Mouse (Mus musculus): ENCODE results near the gene Slc22a14. TPM values are rescaled to one million over a fixed set of nuclear protein-coding genes. Genes with fewer than 3 reads are reported as not detected.

The Slc22a14 gene
- polyA plus RNA-seq, 1 experiment: 0.05 TPM

GRCm38 (mm10) chr9:119149601-119150000, 215.8 kb downstream of the Slc22a14 start:
- no peak for TF ChIP-seq POLR2A (IDR thresholded peaks at IDR 0.05; ENCODE audit: borderline replicate concordance, extremely low read depth, insufficient read depth, insufficient read length, poor library complexity, severe bottlenecking)
- TF ChIP-seq CTCF (IDR thresholded peaks at IDR 0.05; ENCODE audit: borderline replicate concordance, extremely low read depth, insufficient read depth, insufficient read length): no peak
- DNase-seq (ENCODE audit: low read depth): peak; percentile 35

DNA sequence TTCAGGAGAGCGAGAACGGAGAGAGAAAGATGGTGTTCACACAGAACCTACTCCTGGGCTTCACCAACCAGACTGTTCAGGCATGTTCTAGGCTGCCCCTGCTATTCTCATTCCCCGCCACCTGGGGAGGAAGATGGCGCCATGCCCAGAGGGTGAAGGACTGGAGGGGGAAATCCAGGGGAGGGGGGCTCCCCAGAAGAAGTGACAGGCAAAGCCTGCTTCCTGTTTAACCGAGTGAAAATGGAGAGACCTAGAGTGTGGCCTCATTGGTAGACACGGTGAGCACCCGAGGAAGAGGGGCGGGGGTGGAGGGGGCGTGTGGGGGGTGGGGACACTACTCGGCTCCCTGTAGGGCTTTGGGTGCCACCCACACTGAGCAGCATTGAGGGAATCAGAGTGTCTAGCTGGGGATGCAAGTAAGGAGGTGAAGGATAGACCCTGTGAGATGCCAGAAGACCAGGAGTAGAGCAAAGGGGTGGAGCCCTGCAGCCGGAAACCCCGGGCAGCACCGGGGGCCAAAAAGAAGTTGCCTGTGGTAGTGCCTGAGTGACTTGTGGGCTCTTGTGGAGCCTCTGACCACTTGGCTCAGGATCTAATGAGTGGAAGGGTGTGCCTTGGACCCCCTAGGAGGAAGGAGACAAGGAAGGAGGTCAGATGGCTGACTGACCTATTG, 219.1 kb downstream of the Slc22a14 start:
- TF ChIP-seq POLR2A (IDR thresholded peaks at IDR 0.05; ENCODE audit: borderline replicate concordance, extremely low read depth, insufficient read depth, insufficient read length, poor library complexity, severe bottlenecking) (no peak), CTCF (IDR thresholded peaks at IDR 0.05; ENCODE audit: borderline replicate concordance, extremely low read depth, insufficient read depth, insufficient read length) (no peak)
- DNase-seq (ENCODE audit: low read depth): peak; percentile 13

- no peak for DNase-seq (ENCODE audit: low read depth)
- TF ChIP-seq POLR2A (IDR thresholded peaks at IDR 0.05; ENCODE audit: borderline replicate concordance, extremely low read depth, insufficient read depth, insufficient read length, poor library complexity, severe bottlenecking): no peak
- no peak for TF ChIP-seq CTCF (IDR thresholded peaks at IDR 0.05; ENCODE audit: borderline replicate concordance, extremely low read depth, insufficient read depth, insufficient read length)
Measured at GRCm38 (mm10) chr9:119145638-119146037, 219.7 kb downstream of the Slc22a14 start.

- no peak for DNase-seq (ENCODE audit: low read depth)
- no peak for TF ChIP-seq POLR2A (IDR thresholded peaks at IDR 0.05; ENCODE audit: borderline replicate concordance, extremely low read depth, insufficient read depth, insufficient read length, poor library complexity, severe bottlenecking)
- TF ChIP-seq CTCF (IDR thresholded peaks at IDR 0.05; ENCODE audit: borderline replicate concordance, extremely low read depth, insufficient read depth, insufficient read length): no peak
Measured at GRCm38 (mm10) chr9:119145137-119145536, 220.2 kb downstream of the Slc22a14 start.

DNA sequence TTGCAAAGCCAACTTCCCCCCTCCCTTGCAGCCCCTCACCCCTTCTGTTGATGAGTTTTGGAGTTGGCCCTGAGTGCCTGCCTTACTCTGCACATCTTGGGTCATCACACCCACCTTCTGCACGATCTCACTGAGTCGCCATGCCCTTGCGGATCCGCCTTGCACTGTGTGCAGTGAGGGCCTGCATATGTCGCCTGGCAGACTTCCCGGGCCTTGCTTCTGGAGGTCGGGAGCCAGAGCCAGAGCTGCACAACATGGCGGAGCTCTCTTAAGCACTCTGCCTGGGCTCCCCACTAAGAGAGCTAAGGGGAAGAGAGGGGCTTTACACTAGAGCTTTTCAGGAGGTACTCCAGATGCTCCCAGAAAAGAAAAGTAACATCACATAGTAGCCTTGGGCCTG, 220.7 kb downstream of the Slc22a14 start:
- no peak for TF ChIP-seq CTCF (IDR thresholded peaks at IDR 0.05; ENCODE audit: borderline replicate concordance, extremely low read depth, insufficient read depth, insufficient read length)
- TF ChIP-seq POLR2A (IDR thresholded peaks at IDR 0.05; ENCODE audit: borderline replicate concordance, extremely low read depth, insufficient read depth, insufficient read length, poor library complexity, severe bottlenecking): no peak
- DNase-seq (ENCODE audit: low read depth): peak; percentile 53

DNA sequence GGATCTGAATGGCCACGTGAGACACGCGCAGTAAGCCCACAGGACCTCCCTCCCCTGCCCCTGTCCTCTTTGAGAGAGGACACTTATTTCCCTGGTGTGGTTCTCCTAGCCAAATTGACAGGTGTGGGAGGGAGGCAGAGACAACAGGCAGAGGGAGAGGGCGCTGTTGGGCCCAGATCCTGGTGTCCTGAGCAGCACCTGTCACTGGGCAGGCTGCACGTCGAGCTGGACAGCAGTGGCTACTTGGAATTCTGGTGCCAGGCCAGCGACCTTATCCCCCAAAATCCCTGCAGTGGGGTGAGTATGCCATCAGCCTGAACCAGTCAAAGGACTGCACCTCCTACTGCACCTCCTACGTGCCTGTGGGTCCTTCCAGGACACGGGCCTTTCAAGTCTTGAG, 222.0 kb downstream of the Slc22a14 start:
- DNase-seq (ENCODE audit: low read depth): no peak
- TF ChIP-seq POLR2A (IDR thresholded peaks at IDR 0.05; ENCODE audit: borderline replicate concordance, extremely low read depth, insufficient read depth, insufficient read length, poor library complexity, severe bottlenecking): no peak

- TF ChIP-seq CTCF (IDR thresholded peaks at IDR 0.05; ENCODE audit: borderline replicate concordance, extremely low read depth, insufficient read depth, insufficient read length) (no peak), POLR2A (IDR thresholded peaks at IDR 0.05; ENCODE audit: borderline replicate concordance, extremely low read depth, insufficient read depth, insufficient read length, poor library complexity, severe bottlenecking) (no peak)
- no peak for DNase-seq (ENCODE audit: low read depth)
Measured at GRCm38 (mm10) chr9:119142066-119142465, 223.3 kb downstream of the Slc22a14 start.

DNA sequence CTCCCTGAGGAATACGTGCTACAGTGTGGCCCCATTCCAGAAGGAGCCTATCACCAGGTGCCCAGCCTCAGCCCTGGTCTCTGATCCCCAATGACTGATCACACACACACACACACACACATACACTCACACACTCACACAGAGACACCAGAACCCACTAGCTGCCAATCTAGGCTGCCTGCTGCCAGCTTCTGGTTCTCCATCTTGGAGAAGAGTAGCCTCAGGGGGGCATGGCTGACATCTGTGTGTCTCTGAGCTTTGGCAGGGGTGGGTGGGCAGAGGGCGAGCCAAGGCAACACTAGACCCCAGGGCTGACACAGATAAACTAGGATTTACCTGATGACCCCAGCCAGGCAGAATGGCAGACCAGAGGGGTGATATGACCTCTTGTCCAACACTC, 226.5 kb downstream of the Slc22a14 start:
- TF ChIP-seq CTCF (IDR thresholded peaks at IDR 0.05; ENCODE audit: borderline replicate concordance, extremely low read depth, insufficient read depth, insufficient read length) (no peak), POLR2A (IDR thresholded peaks at IDR 0.05; ENCODE audit: borderline replicate concordance, extremely low read depth, insufficient read depth, insufficient read length, poor library complexity, severe bottlenecking) (no peak)
- DNase-seq (ENCODE audit: low read depth): no peak

DNA sequence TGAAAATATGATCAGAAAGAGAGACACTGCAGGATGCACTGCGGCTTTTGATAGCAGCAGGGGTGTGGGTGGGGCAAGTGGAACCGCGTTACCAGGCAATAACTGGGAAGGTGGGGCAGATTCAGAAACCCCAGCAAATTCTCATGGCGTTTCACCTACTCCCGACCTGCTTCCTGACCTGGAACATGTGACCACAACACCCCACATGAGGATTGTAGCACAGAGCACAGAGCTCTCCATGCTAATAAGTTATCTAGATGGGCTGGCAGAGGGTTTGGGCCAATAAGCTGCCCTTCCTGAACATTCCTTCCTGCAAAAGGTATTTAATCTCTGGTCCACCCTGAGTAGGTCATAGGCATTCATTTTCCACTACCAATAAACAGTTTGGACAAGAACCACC, 234.7 kb downstream of the Slc22a14 start:
- DNase-seq (ENCODE audit: low read depth): no peak
- TF ChIP-seq POLR2A (IDR thresholded peaks at IDR 0.05; ENCODE audit: borderline replicate concordance, extremely low read depth, insufficient read depth, insufficient read length, poor library complexity, severe bottlenecking): no peak
- TF ChIP-seq CTCF (IDR thresholded peaks at IDR 0.05; ENCODE audit: borderline replicate concordance, extremely low read depth, insufficient read depth, insufficient read length): no peak

DNA sequence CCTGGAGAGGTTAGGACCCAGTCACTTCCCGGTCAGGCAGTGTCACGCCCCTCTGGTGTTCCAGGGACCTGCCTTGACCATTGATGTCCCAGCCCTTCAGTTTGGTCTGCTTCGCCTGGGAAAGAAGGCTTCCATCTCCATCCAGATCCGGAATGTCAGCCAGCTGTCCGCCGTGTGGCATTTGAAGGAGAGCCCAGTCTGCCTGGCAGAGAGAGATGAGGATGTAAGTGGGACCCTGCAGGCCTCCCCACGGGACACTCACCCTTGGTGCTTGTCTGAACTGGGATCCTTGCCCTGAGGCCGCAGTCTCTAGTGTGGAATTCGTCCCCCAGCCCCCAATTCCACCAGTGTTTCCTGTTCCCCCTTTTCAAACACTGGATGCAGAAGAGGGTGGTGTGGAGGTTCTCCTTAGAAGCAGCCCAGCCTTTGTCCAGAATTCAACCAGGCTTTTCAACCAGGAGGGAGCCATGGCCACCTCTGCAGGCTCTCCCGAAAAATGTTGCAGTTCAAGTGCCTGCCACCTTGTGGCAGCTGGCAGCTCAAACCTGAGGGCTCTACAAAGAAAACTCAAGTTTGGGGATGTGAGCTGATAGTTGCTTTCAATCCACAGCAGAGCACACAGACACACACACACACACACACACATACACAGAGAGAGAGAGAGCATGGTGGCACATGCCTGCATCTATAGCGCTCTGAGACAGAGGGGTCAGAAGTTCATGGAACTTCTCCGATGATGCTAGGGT, 236.7 kb downstream of the Slc22a14 start:
- DNase-seq (ENCODE audit: low read depth): no peak
- TF ChIP-seq CTCF (IDR thresholded peaks at IDR 0.05; ENCODE audit: borderline replicate concordance, extremely low read depth, insufficient read depth, insufficient read length) (peak; percentile 40; the same call in 1 of the 2 replicates), POLR2A (IDR thresholded peaks at IDR 0.05; ENCODE audit: borderline replicate concordance, extremely low read depth, insufficient read depth, insufficient read length, poor library complexity, severe bottlenecking) (no peak)

GRCm38 (mm10) chr9:119122596-119123369, 242.6 kb downstream of the Slc22a14 start:
- DNase-seq (ENCODE audit: low read depth): no peak
- no peak for TF ChIP-seq CTCF (IDR thresholded peaks at IDR 0.05; ENCODE audit: borderline replicate concordance, extremely low read depth, insufficient read depth, insufficient read length)
- TF ChIP-seq POLR2A (IDR thresholded peaks at IDR 0.05; ENCODE audit: borderline replicate concordance, extremely low read depth, insufficient read depth, insufficient read length, poor library complexity, severe bottlenecking): no peak

Data from brain, embryonic 14.5 days (tissue).